Mouse (Mus musculus) C2C12 (cell line): Measurements from ENCODE around the gene Vipr1.

Experiments used
- CTCF ChIP-seq: IDR thresholded peaks from one replicate; pipeline ENCODE4 v1.5.1; 2011; ENCODE audit not compliant: control insufficient read depth, insufficient read depth, insufficient read length
- MAX ChIP-seq: IDR thresholded peaks from one replicate; pipeline ENCODE4 v1.6.1; 2011; ENCODE audit warnings: mild to moderate bottlenecking, control low read depth
- MYOG ChIP-seq: IDR thresholded peaks from one replicate; pipeline ENCODE4 v1.6.1; 2011; ENCODE audit not compliant: control insufficient read depth, insufficient read length; ENCODE audit errors: extremely low read depth

DNA sequence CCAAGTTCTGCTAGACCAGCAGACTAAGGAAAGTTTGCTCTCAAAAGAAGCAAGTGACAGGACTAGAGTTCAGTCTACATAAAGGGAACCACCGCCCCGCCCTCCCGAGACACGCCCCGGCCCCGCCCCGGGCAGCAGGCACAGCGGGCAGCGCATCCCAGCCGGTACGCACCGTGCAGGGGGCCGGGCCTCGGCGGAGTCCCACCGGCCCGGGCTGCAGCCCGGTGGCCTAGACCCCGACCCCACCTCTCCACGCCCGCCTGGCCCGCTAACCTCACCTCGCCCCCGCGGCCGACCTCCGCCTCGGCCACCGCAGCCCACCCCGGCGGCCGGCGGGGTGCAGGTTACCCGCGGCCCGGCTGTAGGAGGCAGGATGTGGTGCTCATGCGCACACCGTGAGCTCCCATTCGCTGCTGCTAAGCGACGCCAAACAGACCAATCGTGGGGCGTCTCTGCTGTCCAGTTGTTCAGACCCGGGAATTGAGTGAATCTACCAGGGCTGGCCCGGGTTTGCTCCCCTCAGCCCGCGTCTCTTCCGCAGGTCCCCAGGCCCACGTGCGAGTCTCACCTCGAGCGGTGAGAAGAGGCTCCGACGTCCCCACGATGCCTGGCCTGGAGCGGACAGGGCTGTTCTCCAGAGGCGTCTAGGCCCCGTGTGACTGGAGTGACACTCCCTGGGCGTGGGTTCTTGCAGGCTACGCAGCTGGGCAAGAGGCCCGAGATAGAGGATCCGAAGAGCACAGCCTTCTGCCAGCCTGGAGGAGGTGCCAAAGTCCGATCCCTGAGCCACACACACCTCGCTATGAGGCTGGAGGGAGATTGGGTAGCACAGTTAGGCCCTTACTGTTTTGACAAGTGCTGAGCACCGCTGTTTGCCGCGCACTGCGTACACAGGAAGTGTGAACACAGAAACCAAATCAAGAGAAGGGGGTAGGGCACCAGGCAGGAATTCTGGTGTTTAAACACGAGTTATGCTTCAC, 62.4 kb downstream of the Vipr1 start, which contains the start of gene Sec22c:
- TF ChIP-seq MYOG: no peak
- no peak for TF ChIP-seq CTCF
- TF ChIP-seq MAX: peak; percentile 33
